Mouse (Mus musculus): ENCODE results near the gene Rap1gds1.

DNA sequence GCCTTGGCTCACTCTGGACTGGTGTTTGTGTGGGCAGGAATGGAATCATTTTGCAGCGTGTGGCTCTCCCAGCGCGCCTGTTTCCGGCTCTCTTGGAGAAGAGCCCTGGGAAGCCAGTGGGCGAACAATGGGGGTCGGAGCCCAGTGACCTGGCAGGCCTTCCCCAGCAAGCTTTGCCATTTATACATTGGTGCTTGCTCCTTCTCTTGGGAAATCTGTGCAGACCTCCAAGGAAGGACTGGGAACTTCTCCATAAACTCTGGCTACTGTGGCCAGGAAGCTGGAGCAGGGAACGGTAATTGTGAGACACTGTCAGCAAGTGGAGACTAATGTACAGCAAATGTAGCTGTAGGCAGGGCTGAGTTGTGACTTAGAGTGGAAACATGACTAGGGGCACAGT, 169.3 kb downstream of the Rap1gds1 start:
- TF ChIP-seq CTCF (IDR thresholded peaks at IDR 0.05) (no peak), POLR2A (IDR thresholded peaks at IDR 0.05; ENCODE audit: insufficient read depth, low read depth, low read length) (no peak), EP300 (IDR thresholded peaks at IDR 0.05; ENCODE audit: insufficient read depth, low read depth, low read length) (no peak)
